Mouse (Mus musculus): ENCODE results near the gene Phf20.
"Not testable (repeated sequence)": the region's sequence is repeated elsewhere in the genome, so short reads cannot be mapped to it uniquely, and the experiment has no call there.

Gene Phf20

GRCm38 (mm10) chr2:156196302-156197128 lies at the start of gene Phf20:
Gene Phf20 (plus strand): TSS chr2:156196466.
- peak; percentile 98 for DNase-seq

DNA sequence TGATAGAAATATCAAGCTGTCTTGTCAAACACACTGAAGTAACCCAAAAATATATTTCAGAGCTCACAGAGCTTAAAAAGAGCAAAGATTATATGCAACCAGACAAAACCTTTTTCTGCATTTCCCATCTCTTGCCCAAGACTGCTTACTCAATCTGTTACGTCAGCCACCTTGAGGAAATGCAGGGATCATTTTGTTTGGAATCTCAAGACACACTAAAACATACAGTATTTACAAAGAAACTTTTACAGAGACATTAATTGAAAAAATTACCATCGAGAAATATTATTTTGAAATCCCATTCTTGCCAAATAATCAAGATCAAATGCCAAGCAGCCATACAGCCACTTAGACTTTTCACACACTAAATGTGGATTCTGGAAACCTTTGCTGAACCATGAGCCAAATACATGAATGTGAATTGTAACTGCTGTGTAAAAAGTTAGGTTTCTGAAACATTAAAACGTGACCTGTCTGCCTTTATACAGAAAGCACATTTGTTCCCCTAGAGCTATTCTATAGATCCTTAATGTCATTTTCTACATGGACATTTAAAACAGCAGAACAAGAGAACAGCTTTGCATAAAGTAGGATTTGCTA lies 48.9 kb upstream of the Phf20 start:
- no peak for DNase-seq

GRCm38 (mm10) chr2:156151538-156151937 lies 44.7 kb upstream of the Phf20 start:
- DNase-seq, result no peak

GRCm38 (mm10) chr2:156165478-156165877 lies 30.8 kb upstream of the Phf20 start:
- no peak for DNase-seq

GRCm38 (mm10) chr2:156166557-156166956 lies 29.7 kb upstream of the Phf20 start:
- no peak for DNase-seq

- no peak for DNase-seq
Measured at GRCm38 (mm10) chr2:156177079-156177478, 19.2 kb upstream of the Phf20 start.

DNA sequence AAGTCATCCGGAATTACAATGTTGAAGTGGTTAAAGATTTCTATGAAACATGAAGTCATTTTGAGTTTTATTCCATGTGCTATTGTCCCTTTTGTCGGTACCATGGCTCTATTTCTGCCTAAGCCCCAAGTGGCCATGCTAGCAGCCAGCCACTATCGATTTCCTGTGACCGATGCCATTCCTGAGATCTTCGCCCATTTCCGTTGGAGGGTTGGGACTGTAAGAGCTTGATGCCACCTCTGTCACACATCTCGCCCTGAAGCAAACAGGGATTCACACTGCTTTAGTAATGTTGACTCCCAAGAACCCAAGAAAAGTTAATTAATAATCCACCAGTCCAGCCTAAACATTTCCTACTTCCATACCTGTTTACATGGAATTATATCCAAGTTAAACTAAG lies 18.6 kb upstream of the Phf20 start:
- peak; percentile 21 for DNase-seq

DNA sequence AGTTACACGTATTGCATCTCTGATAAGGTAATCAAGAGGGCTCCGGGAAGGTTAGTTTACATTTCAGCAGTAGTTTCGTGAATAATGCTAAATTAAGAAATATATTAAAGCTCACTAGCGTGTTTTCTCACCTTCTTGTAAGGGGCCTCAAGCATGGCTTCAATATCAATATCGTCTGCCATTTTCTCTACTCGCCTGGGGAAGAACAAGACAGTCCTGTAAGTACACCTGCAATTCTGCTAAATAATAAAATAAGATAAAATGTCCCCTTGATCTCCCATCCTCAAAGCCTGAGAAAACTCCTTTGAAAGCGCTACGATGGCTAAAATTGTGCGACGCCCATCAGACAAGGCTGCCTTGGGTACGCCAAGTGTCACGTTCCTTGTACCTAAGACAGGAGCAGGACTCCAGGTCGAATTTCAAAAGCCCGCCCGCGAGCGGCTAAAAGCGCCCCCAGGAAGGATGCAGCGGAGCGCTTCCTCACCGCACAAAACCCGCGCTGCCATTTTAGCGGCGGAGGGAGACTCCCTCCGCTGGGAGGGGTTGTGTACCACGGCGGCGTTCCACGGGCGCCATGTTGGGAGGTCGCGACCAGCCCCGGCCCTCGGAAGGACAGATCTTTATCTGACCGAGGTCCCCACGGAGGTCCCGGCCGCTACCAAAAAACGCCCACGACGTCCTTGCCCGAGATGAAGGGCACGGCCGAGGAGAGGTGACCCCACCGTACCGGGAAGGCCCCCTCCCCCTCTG lies 17.0 kb upstream of the Phf20 start:
- DNase-seq, result peak; percentile 86

GRCm38 (mm10) chr2:156179796-156180093 lies 16.5 kb upstream of the Phf20 start:
- DNase-seq, result no peak

GRCm38 (mm10) chr2:156180094-156180821 lies 16.0 kb upstream of the Phf20 start, which contains the start of gene Rbm39:
Gene Rbm39 (minus strand): TSS chr2:156180238.
- peak; percentile 100 for DNase-seq

DNA sequence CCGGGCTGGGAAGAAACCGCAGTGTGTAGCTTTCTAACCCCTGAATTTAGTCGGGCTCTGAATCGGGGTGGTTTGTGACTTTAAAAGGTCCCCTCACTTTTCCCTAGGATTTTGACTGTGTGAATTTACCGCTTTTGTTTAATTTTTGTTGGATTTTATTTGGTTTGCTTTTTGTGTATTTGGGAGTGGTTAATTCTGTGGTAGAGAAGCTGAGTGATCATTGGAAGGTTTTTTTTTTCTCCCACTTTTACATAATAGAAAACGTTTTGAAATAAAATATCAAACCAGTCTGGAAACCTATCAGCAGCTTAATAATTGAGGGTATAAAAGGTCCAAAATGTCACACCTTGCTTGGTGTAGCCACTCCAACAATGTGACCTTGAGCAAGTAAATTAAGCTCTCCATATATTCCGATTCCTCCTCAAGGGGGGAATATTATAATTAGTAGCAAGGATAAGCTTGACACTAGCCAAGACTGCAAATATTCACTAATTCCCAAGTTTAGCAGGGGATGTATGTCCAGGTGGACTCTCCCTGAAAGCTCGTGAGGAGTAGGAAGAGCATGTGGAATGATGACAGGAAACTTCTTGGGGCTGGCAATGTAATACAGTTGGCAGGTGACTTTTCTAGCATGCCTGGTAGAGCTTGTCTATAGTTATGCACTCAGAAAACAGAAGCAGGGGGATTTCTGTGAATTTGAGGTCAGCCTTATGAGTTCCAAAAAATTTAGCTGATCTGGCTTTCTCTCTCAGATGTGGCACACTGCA lies 15.3 kb upstream of the Phf20 start:
- DNase-seq, result no peak

DNA sequence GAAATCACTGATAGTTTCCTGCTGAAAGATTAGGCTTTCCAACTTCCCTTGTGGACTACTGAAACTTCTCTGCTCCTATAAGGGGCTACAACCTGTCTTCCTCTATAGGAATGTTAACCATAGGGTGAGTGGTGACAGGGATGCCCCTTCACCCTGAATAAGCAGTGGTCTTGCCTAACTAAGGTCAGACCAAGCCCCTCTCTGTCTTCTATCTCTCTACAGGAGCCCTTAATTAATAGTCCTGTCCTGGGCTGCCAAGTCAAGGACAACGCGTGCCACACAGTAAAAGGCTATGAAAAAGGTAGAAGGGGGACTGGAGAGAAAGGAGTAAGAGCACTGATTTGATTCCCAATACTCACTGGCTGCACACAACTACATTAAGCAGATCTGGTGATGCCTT lies 14.7 kb upstream of the Phf20 start:
- DNase-seq, result no peak

- not testable (repeated sequence) for DNase-seq
Measured at GRCm38 (mm10) chr2:156189241-156189640, 7.0 kb upstream of the Phf20 start.

- peak; percentile 58 for DNase-seq
Measured at GRCm38 (mm10) chr2:156190004-156190896, 6.0 kb upstream of the Phf20 start.

GRCm38 (mm10) chr2:156191540-156191939 lies 4.7 kb upstream of the Phf20 start:
- no peak for DNase-seq

DNA sequence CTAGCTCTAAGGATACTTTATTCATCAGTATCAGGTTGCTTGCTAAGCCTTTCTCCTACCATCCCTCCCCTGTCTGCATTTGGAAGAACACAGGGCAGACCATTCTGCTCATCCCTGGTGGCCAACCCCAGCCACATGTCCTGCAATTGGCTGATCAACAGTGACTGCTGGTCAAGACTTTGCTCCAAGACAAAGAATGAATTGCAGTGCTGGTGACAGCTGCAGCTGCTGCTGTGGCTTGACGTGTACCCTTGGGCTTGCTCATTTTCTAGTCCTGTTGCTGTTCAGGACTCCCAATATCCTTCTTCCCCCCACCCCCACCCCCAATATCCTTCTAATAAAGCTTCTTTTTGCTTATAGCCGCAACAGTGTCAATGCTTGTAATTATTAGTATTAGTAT lies 4.2 kb upstream of the Phf20 start:
- DNase-seq, result no peak

GRCm38 (mm10) chr2:156193066-156193862 lies 3.0 kb upstream of the Phf20 start:
- DNase-seq, result no peak

DNA sequence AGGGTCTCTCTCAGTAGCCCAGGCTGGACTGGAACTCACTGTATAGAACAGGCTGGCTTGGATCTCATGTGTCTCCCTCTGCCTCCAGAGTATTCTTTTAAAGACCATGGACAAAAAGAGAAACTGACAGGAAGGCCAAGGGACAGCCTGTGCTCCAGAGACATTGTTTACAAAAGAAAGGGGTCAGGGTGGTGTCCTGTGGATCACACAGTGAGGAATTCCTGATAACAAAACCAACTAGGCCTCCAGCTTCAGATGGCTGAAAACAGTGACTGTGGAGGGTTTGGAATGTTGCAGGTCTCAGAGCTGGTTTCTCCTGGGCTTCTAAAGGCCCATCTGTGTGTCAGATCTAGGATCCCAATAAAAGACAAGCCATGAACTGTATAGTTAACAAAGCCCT lies 1.7 kb upstream of the Phf20 start:
- peak; percentile 56 for DNase-seq

- no peak for DNase-seq
Measured at GRCm38 (mm10) chr2:156197129-156197911, 1.1 kb downstream of the Phf20 start.

GRCm38 (mm10) chr2:156199944-156200343 lies 3.7 kb downstream of the Phf20 start:
- no peak for DNase-seq
